Mouse (Mus musculus): ENCODE results near the gene Gba. TPM values are rescaled to one million over a fixed set of nuclear protein-coding genes. Genes with fewer than 3 reads are reported as not detected.

The Gba gene
- total and polyA plus RNA-seq, 2 experiments from 2014 or later = 46.1 to 64.6 TPM

DNA sequence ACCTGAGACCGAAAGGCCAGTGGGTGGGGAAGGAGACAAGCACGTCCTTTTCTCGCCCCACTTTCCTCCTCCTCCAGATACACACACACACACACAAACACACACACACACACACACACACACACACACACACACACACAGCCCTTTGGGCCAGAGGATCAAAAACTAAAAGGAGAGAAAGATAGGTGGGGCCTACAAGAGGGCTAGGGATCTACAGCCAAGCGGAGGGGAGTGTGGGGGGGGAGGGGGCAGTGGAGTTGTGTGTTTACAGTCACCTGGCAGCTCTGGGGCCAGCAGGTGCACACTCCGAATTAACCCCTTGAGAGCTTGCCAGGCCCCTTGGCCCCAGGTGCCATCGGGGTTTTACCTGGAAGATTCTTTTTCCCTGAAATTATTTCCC, 29.9 kb downstream of the Gba start:
- Histone ChIP-seq H3K27me3 (ENCODE audit: insufficient read depth, low read length) (no peaks in the 10 kb centered on the region), H3K4me3 (ENCODE audit: low read depth, low read length) (no peak overlapping the region), H3K27ac (ENCODE audit: low read depth, low read length) (no peak overlapping the region), H3K4me1 (ENCODE audit: insufficient read depth, low read length) (no peaks in the 10 kb centered on the region), H3K9me3 (ENCODE audit: low read length) (no peaks in the 10 kb centered on the region), H3K36me3 (ENCODE audit: insufficient read depth, low read length) (peaks cover 47% of the 10 kb centered on the region), H3K9ac (replicated peaks; ENCODE audit: low read length, poor library complexity, severe bottlenecking) (no peak overlapping the region), H3K4me2 (ENCODE audit: low read depth, low read length, poor library complexity, severe bottlenecking) (no peak overlapping the region)
- ATAC-seq (ENCODE audit: low FRiP score) = no peak
- no peak for TF ChIP-seq CTCF (IDR thresholded peaks at IDR 0.05)
- 80% methylated on average over 6 of the region's 6 CpGs for WGBS
- no peak for DNase-seq (ENCODE audit: low spot score)

DNA sequence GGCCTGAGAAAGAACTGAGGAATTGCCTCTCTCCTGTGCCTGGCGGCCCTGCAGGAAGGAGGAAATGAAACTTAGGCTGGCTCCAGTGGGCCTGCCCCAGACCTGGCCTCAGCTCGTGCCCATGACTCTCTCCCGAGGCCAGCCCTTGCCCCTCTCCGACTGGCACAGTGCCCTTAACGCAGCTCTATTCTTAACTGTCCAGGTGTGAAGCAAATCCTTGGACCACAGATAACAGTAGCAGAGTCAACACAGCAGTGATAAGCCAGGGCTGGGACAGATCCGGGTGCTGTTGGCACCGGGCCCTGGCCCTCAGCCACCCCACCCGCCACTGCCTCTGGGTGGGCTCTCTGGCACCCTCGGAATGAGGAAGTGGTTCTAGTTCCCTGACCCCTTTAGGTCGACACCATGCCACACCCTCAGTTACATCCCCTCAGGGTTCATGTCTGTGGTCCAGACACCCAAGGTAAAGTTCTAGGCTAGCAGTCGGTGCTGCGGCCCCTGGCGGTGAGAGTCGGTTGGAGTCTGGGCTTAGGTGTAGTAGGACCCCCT, 30.9 kb downstream of the Gba start:
- ATAC-seq (ENCODE audit: low FRiP score) (no peak), DNase-seq (ENCODE audit: low spot score) (no peak)
- Histone ChIP-seq H3K4me2 (ENCODE audit: low read depth, low read length, poor library complexity, severe bottlenecking) (no peak overlapping the region), H3K9ac (replicated peaks; ENCODE audit: low read length, poor library complexity, severe bottlenecking) (no peak overlapping the region), H3K4me3 (ENCODE audit: low read depth, low read length) (no peak overlapping the region), H3K36me3 (ENCODE audit: insufficient read depth, low read length) (peaks cover 56% of the 10 kb centered on the region), H3K4me1 (ENCODE audit: insufficient read depth, low read length) (no peaks in the 10 kb centered on the region), H3K27ac (ENCODE audit: low read depth, low read length) (no peak overlapping the region), H3K9me3 (ENCODE audit: low read length) (no peaks in the 10 kb centered on the region), H3K27me3 (ENCODE audit: insufficient read depth, low read length) (no peaks in the 10 kb centered on the region)
- TF ChIP-seq CTCF (IDR thresholded peaks at IDR 0.05) = no peak
- WGBS = 79% methylated on average over 14 of the region's 14 CpGs

DNA sequence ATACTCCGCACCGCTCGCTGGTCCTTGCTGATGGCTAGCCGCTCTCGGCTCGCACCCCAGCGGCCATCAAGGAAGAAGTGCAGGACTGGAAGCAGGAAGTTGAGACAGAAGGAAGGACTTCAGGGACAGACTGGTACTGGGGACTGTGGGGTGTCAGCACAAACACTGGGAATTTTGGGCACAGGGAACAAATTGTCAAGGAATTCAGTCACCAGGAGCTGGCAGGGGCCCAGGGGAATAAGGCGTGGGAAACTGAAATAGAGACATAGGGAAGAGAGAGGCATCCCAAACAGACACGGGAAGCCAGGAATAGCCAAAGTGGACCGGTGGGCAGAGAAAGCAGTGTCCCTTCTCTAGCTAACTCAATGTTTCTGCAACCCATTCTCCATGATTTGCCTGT, 33.8 kb downstream of the Gba start:
- H3K4me2 ChIP-seq (ENCODE audit: low read depth, low read length, poor library complexity, severe bottlenecking) = no peak overlapping the region
- H3K27me3 ChIP-seq (ENCODE audit: insufficient read depth, low read length) = no peaks in the 10 kb centered on the region
- no peaks in the 10 kb centered on the region for H3K9me3 ChIP-seq (ENCODE audit: low read length)
- DNase-seq (ENCODE audit: low spot score) (no peak), ATAC-seq (ENCODE audit: low FRiP score) (no peak)
- H3K4me3 ChIP-seq (ENCODE audit: low read depth, low read length) = no peak overlapping the region
- H3K4me1 ChIP-seq (ENCODE audit: insufficient read depth, low read length) = no peaks in the 10 kb centered on the region
- H3K27ac ChIP-seq (ENCODE audit: low read depth, low read length) = no peak overlapping the region
- peaks cover 83% of the 10 kb centered on the region for H3K36me3 ChIP-seq (ENCODE audit: insufficient read depth, low read length)
- WGBS = 91% methylated on average over 10 of the region's 10 CpGs
- no peak overlapping the region for H3K9ac ChIP-seq (replicated peaks; ENCODE audit: low read length, poor library complexity, severe bottlenecking)
- no peak for TF ChIP-seq CTCF (IDR thresholded peaks at IDR 0.05)

DNA sequence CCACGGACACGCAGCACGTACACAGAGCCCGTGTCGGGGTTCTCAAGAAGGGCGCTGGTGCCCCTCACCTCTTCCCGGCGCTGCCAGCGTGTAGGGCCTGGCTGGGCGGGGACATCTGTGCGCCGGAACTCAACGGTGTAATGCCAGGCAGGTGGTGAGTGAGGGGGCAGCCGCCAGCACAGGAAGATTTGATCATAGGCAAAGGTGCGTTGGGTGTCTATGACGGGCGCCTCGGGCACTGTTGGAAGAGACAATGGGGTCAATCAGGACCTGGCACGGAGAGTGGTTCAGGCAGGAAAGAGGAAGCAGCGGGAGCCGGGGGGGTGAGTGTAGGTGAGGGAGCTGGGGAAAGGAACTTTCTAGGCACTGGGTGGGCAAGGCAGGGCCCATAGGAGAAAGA, 35.0 kb downstream of the Gba start:
- no peak for ATAC-seq (ENCODE audit: low FRiP score)
- WGBS = 93% methylated on average over 21 of the region's 21 CpGs
- Histone ChIP-seq H3K4me2 (ENCODE audit: low read depth, low read length, poor library complexity, severe bottlenecking) (no peak overlapping the region), H3K27ac (ENCODE audit: low read depth, low read length) (no peak overlapping the region), H3K27me3 (ENCODE audit: insufficient read depth, low read length) (no peaks in the 10 kb centered on the region), H3K36me3 (ENCODE audit: insufficient read depth, low read length) (peaks cover 92% of the 10 kb centered on the region), H3K4me3 (ENCODE audit: low read depth, low read length) (no peak overlapping the region), H3K9ac (replicated peaks; ENCODE audit: low read length, poor library complexity, severe bottlenecking) (no peak overlapping the region), H3K9me3 (ENCODE audit: low read length) (no peaks in the 10 kb centered on the region), H3K4me1 (ENCODE audit: insufficient read depth, low read length) (no peaks in the 10 kb centered on the region)
- no peak for TF ChIP-seq CTCF (IDR thresholded peaks at IDR 0.05)
- DNase-seq (ENCODE audit: low spot score) = no peak

DNA sequence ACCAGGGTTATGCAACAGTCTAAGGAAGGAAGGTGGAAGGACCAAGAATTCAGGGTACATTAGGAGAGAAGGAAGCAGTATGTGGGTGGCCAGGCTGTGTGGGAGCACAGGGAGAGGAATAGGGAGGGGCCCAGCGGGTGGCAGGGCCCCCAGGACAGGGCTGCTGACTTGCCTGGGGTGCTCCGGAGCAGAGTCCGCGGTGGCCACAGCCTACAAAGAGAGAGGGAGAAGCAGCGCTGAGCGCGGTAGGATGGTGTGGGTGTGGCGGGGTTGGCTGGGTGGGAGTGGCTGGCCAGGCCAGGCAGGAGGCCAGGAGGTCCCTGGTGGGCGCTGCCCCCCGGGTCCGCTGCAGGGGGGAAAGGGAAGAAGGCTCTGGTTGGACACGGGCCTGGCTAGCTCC, 35.8 kb downstream of the Gba start:
- Histone ChIP-seq H3K9me3 (ENCODE audit: low read length) (no peaks in the 10 kb centered on the region), H3K36me3 (ENCODE audit: insufficient read depth, low read length) (peaks cover 84% of the 10 kb centered on the region), H3K27me3 (ENCODE audit: insufficient read depth, low read length) (no peaks in the 10 kb centered on the region), H3K9ac (replicated peaks; ENCODE audit: low read length, poor library complexity, severe bottlenecking) (no peak overlapping the region), H3K27ac (ENCODE audit: low read depth, low read length) (no peak overlapping the region), H3K4me1 (ENCODE audit: insufficient read depth, low read length) (no peaks in the 10 kb centered on the region), H3K4me3 (ENCODE audit: low read depth, low read length) (no peak overlapping the region), H3K4me2 (ENCODE audit: low read depth, low read length, poor library complexity, severe bottlenecking) (no peak overlapping the region)
- DNase-seq (ENCODE audit: low spot score) (no peak), ATAC-seq (ENCODE audit: low FRiP score) (no peak)
- TF ChIP-seq CTCF (IDR thresholded peaks at IDR 0.05) = no peak
- WGBS = 65% methylated on average over 10 of the region's 12 CpGs

DNA sequence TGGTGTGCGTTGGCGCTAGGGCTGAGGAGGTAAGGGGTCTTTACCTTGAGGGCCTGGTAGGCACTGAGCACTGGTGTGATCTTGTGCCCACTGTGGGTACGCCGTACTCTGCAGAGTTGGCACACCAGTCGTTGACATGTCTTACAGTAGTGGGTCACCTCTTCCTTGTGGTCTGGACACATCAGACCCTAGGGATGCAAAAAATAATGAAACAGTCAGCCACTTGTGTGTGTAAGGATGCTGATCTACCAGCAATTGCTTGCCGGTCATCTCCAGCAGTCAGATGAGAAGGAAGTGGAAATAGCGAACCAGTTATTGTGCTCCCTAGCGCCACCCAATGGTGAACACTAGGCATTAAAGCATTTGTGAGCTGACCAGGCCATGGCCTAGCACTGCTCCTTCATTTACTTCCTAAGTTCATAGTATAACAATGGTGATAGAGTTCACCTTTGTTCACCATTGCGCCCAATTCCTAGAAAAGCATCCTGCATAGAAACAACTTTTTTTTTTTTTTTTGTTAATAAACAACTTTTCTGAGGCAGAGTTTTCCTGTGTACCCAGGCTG, 39.7 kb downstream of the Gba start:
- Histone ChIP-seq H3K4me3 (ENCODE audit: low read depth, low read length) (no peak overlapping the region), H3K27me3 (ENCODE audit: insufficient read depth, low read length) (no peaks in the 10 kb centered on the region), H3K4me1 (ENCODE audit: insufficient read depth, low read length) (peaks cover 10% of the 10 kb centered on the region; the same call in 1 of the 2 replicates), H3K36me3 (ENCODE audit: insufficient read depth, low read length) (peaks cover 48% of the 10 kb centered on the region), H3K9ac (replicated peaks; ENCODE audit: low read length, poor library complexity, severe bottlenecking) (no peak overlapping the region), H3K4me2 (ENCODE audit: low read depth, low read length, poor library complexity, severe bottlenecking) (no peak overlapping the region), H3K27ac (ENCODE audit: low read depth, low read length) (0 out of 2 replicates have a peak overlapping the region, but pooled peaks have one; percentile 26), H3K9me3 (ENCODE audit: low read length) (no peaks in the 10 kb centered on the region)
- WGBS = 68% methylated on average over 9 of the region's 9 CpGs
- peak; percentile 73 for DNase-seq (ENCODE audit: low spot score)
- no peak for ATAC-seq (ENCODE audit: low FRiP score)
- peak; percentile 83 for TF ChIP-seq CTCF (IDR thresholded peaks at IDR 0.05)

Measured in midbrain, postnatal 0 days (tissue).